Mouse (Mus musculus) testis, postnatal 10 days (tissue): ENCODE results near the gene Cbfa2t2.

Experiments
- DNase-seq: peaks from one replicate; pipeline ENCODE4 v3.0.0; 2021; ENCODE audit warnings: low spot score

Gene Cbfa2t2

DNA sequence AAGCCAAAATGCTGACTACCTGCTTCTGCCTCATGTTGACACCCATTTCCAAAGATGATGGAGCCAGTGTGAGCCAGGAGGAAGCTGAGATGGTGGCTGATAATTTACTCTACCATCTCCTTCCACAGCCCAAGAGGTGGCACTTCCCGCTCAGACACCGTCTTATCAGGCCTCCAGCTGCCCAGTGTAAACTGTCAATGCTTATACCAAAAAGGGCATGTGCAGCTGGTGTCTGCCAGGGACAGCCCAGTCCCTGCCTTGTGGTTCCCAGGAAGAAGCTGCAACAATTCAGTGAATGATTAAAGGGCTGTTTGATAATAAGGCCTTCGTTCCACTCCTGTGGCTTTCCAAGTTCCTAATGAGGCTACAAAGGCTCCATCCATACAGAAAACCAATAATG lies 102.4 kb downstream of the Cbfa2t2 start:
- no peak for DNase-seq

DNA sequence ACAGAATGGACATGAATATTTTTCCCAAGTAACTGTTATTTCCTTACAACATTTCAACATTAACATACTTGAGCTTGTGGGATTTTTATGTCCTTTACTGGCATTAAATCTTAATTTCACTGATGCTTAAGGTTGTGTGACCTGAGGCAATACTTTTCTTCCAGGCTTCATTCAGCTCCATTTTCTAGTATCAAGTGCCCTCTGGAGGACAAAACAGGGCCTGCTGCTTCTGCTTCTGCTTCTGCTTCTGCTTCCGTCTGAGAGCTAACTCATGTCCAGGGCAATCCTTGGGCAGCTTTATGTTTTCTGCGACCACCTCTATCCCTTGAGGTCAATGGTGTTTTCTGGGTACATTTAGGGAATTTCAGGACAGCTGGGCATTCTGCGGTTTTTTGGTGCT lies 103.4 kb downstream of the Cbfa2t2 start:
- no peak for DNase-seq

DNA sequence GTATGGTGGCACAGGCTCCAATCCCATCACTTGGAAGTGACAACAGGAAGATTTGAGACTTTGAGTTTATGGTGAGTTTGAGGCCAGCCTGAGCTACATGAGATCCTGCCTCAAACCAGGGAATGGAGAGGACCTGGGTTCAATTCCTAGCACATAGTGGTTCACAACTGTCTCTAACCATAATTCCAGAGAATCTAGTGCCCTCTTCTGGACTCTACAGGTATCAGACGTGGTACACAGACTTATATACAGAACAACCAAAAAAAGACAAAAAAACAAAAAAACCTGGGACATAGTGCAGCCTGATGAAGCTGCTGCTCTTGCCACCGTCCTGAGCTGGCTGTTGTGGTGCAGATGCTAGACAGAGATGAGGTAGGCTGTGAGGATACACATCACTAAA lies 105.3 kb downstream of the Cbfa2t2 start:
- no peak for DNase-seq

DNA sequence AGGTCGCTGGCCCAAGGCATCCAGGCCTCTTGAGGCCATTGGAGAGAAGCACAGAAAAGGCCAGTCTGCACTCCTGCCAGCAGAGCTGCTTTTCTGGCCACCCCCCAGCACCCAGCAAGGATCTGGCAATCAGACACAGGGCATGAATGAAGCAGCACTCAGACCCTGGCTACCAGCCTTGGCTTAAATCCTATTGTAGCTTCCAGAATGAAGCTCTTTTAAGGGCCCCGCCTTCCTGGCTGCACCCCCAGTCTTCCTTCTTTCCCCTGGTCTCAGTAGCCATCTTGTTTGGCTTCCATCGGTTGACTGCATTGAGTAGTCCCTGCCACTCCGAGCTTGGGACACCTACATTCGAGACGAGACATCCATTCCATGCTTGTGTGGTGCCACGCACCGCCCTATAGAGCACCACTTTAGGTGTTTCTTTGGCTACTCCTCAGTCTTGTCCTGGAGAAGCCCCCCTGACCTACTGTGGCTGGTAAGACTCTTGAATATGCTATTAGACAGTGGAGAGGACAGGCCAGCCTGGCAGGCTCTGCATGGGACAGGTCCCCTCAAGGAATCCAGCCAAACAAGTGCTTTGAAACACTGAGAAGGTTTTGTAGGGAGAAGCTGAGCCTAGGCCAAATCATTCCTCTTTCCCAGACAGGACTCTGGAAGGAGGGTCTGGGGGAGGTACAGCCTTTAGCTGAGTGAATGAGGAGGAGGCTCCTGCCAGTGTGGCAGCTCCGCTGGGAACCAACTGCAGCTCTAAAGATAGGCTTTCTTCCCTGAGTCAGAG lies 107.5 kb downstream of the Cbfa2t2 start:
- DNase-seq = peak; percentile 58

DNA sequence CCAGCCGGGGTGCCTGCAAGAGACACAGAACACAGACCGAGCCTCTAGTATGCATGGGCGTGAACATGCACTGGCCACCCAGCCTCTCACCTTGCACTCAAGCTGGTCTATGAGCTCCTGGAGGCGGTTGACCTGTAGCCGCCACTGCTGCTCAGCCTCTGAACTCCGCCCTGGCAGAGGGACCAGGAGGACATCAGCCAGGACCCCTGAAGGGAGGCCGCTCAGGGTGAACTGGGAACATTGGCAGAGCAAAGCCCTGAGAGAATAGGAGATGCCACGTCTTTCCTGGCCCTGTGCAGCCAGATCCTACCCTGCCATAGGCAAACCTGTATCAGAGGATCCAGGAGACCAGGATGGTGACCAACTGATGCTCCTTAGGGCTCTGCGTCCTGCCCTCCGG lies 110.4 kb downstream of the Cbfa2t2 start, which contains the start of gene 1700003F12Rik:
Gene 1700003F12Rik (plus strand): TSS at position 375 of the 400 bp plus-strand sequence.
- no peak for DNase-seq

DNA sequence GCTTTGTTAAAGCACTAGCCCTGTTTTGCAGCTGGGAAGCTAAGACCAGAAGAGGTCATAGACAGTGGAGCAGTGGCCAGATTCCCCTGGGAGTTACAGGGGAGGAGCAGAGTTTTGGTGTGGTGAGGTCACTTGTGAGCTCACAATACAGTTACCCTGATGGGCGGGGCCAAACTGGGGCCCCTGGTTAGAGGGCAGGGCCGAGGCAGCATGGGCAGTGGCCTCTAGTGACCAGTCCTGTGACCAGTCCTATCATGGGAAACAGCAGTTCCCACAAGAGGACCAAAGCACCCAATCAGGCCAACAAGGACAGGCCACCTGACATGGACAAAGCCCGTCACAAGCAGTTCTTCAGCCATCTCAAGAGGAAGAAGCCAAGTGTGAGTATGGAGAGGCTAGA lies 112.4 kb downstream of the Cbfa2t2 start:
- DNase-seq = peak; percentile 71

DNA sequence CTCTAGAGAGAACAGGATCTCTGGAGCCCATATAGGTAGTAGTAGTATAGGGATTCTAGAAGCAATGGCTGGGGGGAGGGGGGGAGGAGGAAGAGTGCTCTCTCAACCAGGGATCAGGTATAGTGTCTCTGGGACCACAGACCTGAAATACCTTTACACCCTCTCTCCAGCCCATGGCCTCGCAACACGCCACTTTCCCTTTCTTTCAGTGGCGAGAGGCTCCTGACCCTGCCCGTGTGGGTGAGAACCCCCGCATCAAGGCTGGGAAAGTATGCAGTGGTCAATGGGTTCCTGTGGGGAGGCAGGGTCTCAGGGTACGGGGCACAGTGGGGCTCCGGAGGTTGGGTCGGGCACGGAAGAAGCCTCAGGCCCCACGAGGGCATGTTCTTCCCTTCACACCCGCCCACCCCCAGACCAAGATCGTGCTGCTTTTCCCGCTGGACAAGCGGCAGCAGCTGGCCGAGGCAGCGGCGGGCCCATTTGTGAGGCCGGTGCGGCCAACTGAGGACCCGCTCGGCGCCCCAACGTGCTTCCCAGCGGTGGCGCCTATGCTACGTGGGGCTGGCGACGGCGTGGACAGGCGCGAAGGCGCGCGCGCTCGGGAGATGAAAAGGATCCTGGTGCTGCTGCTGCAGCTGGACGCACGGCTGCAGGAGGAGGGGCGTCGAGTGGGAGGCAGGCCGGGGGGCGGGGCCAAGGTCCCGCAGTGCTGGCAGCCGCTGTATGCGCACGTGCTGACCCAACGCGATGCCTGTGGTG lies 113.0 kb downstream of the Cbfa2t2 start:
- peak; percentile 87 for DNase-seq

DNA sequence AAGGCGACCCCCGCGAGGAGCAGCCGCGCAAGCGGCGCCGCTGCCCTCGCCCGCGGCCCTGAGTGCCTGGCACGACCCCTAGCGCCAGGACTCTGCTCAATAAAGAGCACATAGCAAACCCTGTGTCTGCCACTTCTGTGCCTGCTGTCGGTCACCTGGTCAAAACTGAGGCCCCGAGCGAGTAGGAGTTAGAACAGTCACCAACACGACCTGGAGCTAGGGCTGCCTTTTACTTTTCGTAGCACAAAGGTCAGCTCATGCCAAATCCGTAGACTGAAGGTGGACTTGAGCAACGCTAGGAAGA lies 113.6 kb downstream of the Cbfa2t2 start:
- no peak for DNase-seq

DNA sequence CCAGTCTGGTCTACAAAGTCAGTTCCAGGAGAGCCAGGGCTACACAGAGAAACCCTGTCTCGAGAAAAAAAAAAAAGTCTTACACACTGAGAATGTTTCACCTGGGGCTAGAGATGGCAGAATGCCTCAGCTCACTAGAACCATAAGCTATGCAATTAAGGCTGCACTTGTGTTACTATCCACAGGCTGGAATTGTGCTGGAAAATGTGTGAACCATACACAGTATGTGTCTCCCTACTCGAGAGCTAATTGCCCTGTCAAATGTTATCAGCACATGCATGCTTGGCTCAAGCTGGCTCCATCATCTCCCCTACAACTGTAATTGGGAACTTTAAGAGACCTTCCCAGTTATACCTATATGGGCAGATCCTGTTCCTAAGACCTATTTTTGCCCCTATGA lies 114.7 kb downstream of the Cbfa2t2 start:
- DNase-seq = no peak

DNA sequence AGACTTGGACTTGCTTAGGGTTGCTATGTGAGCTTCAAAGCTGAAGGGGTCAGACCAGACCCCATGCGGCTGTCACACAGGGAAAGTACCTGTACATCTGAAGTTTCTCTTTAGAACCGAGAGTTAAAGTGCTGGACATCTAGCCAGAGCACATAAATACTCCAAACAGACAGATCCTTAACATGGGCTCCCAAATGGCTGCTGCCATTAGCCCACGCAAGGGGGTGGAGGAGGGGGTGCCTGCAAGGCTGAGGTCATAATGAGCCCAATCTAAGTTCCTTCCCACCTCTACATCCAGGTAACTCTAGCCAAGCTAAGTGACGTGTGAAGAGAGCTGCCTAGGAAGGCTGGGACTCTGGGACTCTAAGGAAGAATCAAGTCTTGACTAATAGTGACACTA lies 115.2 kb downstream of the Cbfa2t2 start, which contains the start of gene Actl10:
Gene Actl10 (plus strand): TSS at position 301 of the 400 bp plus-strand sequence.
- no peak for DNase-seq

DNA sequence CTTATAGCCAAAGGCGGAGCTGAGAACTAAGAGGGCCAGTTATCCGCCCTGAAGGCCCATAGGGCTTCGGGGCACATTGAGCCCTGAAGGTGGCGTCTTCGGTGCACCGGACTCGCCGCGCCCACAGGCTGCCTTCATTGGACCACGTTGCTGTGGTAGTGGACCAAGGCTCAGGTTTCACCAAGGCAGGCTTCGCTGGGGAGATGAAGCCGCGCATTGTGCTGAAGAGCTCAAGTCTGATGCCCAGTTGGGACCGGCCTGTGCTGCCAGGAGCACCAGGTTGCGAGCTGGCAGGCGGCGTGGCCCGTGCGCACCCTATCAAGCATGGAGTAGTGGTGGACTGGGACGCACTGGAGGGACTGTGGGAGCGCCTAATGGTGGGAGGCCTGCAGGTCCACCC lies 115.6 kb downstream of the Cbfa2t2 start:
- DNase-seq = no peak

DNA sequence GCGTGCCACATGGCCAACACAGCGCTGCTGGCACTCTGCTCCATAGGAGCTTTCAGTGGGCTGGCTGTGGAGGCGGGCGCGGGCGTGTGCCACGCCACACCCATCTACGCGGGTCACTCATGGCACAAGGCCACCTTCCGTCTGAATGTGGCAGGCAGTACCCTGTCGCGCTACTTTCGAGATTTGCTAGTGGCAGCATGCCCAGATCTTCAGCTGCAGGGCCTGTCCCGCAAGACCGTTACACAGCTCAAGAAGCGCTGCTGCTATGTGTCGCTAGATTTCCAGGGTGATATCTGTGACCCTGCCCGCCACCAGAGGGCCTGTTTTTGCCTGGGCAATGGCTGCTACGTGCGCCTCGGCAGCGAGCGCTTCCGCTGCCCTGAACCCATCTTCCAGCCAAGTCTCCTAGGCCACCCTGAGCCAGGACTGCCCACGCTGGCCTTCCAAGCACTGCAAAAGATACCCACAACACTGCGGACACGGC lies 116.2 kb downstream of the Cbfa2t2 start:
- DNase-seq = peak; percentile 83

DNA sequence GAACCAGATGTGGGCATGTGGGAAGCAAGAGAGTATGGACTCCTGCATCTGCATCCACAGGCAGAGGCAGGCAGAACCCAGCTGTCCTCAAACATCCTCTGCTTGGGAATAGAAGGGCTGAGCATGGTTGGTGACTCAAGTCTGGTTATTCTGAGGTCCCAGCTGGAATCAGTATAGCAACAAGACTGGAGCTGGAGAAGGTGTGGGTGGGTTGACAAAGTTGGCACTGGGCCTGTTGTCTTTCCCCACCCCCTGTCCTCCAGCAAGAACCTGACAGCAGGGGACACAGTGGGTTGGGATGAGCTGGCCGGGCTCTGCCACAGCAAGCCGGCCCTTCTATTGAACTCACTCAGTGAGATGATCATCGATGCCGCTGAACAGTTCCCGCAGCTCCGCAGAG lies 119.0 kb downstream of the Cbfa2t2 start:
- DNase-seq = peak; percentile 43

DNA sequence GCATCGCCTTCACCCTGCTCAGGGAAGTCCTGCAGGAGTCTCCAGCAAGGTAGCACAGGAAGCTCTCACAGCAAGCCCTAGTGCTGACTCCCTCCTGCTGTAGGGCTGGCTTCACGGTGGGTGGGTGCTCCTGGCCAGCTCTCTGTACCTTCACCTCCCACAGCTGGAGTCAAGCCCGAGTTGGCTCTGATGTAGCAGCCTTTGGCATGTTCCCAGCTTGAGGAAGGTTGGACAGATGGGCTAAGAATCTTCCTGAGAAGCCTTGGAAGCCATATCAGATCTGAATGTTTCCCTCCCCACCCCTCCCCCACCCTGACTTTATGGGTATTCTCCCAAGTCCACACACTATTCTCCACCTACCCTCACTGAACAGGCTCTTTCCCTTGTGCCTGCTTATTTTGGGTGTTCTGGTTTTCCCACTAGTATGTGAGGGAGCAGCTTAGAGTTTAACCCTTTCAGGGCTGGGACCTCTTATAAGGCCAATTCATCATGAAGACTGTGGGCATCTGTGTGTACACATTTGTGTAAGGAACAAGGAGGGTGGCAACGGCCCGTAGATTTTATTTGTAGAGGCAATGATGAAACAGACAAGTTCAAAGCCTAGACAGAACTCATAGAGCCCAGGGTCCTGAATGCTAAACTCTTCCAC lies 121.0 kb downstream of the Cbfa2t2 start:
- DNase-seq = peak; percentile 77

DNA sequence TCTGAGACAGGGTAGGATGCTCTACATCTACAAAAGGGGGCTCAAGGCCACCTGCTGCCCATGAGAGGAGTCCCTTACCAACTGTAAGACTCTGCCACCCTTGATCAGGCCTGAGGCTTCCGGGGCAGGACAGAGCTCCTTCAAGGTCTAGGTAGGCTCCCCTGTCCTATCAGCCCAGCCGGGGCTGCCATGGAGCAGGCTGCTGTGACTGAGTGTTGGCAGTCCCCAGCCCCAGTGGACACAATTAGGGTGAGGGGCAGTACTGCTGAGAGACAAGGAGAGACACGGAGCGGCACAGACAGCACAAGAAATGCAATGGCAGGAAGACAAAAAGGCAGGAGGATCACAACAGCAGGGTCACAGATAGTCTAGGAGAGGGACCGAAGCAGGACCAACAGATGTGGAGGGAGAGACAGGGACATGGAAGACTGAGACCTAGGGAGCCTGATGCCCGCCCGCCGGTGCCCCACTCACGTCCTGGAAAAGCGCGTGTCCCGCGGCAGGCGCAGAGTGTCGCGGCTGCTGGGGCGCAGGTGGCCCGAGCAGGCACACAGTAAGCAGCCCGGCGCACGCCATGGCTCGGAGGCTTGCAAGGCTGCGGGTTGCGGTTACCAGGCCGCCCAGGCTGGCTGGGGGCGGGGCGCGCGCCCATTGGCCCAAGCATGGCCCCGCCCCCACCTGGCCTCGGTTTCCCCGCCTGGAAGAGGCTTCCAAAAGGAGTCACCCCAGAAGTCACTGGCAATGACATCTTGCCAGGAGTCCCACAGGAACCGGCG lies 122.2 kb downstream of the Cbfa2t2 start, which contains the start of gene Necab3:
Gene Necab3 (minus strand): TSS at position 627 of the 776 bp plus-strand sequence.
- peak; percentile 80 for DNase-seq

DNA sequence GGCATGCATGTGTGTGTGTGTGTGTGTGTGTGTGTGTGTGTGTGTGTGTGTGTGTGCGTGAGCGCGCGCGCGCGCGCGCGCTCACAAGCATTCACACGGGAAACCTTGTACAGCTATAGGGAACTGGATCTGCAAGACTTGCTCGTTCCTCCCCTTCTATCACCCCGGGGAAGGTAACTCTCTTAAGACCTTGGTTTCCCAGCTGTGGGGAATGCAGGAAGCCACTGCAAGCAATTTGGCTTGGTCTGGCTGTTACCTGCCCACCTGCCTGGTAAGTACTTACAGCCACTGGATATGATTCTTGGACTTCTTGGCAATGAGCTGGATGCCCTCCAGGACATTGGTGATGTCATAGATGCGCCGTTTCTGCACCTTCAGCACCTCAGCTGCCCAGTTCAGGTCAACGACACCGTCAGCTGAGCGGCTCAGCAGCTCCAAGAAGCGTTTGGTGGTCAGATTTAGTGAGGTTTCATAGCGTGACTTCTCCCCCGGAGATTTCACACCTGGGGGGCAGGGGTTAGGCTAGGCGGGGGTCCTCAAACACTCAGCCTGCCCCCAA lies 127.4 kb downstream of the Cbfa2t2 start:
- no peak for DNase-seq

DNA sequence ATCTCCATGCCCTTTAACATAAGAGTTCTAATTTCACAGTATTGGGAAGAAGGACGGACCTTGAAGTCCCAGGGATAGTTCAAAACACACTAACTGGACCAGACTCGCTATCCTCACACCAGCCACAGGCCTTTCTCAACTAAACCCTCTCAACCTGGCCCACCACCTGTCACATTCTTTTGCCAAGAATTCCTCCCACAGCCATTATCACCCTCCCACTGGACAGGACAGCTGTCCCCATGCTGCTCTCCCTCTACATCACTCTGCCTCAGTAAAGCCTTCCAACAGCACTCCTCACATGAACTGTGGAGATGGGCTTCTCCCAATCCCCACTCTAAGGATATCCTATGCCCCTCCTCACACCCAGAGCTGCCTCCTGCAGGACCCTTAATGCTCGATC lies 129.3 kb downstream of the Cbfa2t2 start:
- DNase-seq = no peak

DNA sequence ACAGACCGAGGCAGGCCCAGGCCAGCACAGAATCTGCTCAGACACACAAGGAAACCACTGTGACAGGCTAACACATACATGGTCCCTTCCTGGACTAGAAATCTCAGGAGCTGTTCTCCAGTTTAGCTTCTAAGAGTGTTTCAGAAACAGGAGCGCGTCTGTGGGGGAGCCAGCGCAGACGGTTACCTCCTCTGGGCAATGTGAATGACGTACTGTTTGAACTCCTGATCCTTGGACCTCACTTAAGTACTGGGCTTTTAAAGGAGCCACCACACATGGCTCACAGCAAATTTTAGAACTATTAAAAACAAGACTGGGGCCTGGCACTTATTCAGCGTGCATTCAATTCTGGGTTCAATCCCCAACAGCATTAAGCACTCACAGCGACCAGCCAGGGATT lies 130.4 kb downstream of the Cbfa2t2 start:
- DNase-seq = no peak

DNA sequence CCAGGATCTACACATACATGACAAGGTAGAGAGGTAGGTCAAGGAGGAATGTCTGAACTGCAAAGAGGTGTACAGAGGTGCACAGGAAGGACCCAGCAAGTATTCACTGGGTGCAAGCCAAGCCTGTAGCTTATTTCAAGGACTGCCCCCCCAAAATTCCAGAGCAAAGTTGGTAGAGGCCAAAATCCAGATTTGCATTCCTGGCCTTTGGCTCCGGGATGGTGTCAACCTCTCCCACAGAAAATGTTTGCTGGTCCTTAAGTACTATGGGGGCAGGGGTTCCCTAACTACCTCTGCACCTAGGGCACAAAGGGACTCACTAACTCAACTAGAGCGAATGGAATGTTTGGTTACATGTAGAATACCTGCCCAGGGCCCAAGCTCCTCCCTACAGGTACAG lies 131.5 kb downstream of the Cbfa2t2 start:
- DNase-seq = no peak

DNA sequence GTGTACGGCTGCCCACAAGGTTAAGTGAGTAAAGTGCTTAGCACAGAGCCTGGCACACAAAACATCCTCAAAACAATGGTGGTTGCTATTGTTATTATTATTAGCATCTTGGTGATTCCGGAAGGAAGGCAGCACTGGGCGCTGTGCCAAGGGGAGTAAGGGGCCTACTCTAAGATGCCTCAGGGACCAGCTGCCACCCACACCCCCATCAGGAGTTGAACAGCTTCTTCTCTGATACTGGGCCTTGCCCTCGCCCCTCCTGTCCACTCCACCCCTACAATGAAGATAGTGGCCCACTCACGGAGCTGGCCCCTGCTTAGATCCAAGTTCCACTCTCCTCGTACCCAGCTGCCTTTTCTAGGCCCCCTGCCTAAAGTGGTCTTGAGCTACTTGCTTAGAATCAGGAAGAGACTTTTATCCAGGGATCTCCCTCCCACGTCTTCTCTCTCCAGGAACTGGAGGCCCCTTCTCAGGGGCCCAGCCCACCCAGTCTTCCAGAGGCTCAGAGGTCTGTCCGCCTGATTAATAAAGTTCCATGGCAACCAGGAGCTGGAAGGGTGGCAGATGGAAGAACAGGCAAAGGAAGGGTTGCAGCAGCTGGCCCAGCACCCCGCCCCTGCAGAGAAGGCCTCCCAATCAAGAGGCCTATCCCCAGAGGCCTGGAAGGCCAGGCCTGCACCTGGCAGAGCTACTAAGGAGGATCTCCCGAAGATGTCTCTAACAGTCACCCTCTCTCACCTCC lies 132.2 kb downstream of the Cbfa2t2 start:
- peak; percentile 79 for DNase-seq
